ENCODE assay signal across 9 mouse cellular contexts in the genomic region with DNA sequence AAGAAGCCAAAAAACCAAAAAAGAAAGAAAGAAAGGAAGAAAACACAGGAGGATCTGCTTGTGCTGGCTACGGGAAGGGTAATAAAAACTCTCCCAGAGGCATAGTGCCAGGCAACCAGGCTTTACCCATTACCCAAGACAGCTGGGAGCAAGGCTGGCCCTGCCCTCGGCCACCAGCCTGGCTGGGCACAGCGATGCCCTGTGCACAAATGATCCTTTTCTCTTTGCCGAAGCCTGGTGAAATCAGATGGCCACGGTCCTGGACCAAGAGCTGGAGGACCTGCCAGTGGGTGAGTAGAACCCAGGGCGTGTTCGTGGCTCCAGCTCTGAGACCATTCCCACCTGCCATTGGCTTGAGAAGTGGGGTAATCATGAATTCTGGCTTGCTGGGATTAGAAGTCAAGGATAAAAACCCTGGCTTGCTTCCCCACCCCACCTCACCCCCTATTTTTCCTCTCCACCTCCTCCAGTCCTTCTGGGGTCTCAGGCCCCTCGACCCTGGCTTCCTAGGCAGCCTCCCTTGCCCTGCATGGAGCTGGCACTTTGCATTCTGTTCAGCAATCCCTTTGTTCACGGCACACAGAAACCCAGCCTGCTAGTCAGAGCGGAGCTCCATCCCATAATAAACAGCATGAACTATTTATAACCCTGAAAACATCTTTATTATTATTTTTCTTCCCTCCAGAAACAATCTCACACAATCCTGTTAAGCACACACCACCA.
DNase-seq lines count a peak whose midpoint lies in the region; ATAC-seq and TF ChIP-seq lines count a peak whose summit lies in the region.
"Had no signal": no experiment of that assay in that cellular context is flagged by ENCODE, and none has a peak within 500 bp of the region (broad histone marks: within the 10 kb centered on the region; RNA-seq: fewer than 3 reads in every experiment).

No protein-coding gene starts in this region.

- peak overlapping the region; percentile 88 for H3K27ac ChIP-seq in cerebellum, adult 2 months (ENCODE audit: insufficient read depth, low read length)
- H3K27ac ChIP-seq in forebrain, embryonic 15.5 days (replicated peaks): peak overlapping the region; percentile 97
- H3K27ac ChIP-seq in heart, adult 2 months: no peak overlapping the region
- H3K27ac ChIP-seq: liver, embryonic 13.5 days had no signal

- no peak for TF ChIP-seq CTCF in cerebellum, adult 2 months (IDR thresholded peaks at IDR 0.05; ENCODE audit: borderline replicate concordance, insufficient read depth, low read depth, low read length)
- TF ChIP-seq CTCF in heart, adult 2 months (IDR thresholded peaks at IDR 0.05): no peak

- H3K4me1 ChIP-seq in cerebellum, adult 2 months (ENCODE audit: control insufficient read depth, insufficient read depth, low read length): peaks cover 58% of the 10 kb centered on the region
- H3K4me1 ChIP-seq in forebrain, embryonic 15.5 days: peaks cover 53% of the 10 kb centered on the region
- no peaks in the 10 kb centered on the region for H3K4me1 ChIP-seq in heart, adult 2 months (ENCODE audit: control insufficient read depth, insufficient read depth, low read length)
- H3K4me1 ChIP-seq: liver, embryonic 13.5 days had no signal

- ATAC-seq in forebrain, embryonic 15.5 days (replicated peaks): peak; percentile 73
- ATAC-seq in erythroid progenitor cell, adult 5-6 weeks (replicated peaks; ENCODE audit: low FRiP score, poor library complexity, severe bottlenecking): no peak
- no peak for ATAC-seq in megakaryocyte, adult 5-6 weeks (ENCODE audit: poor library complexity, severe bottlenecking)

- TF ChIP-seq POLR2A in cerebellum, adult 2 months (IDR thresholded peaks at IDR 0.05; ENCODE audit: borderline replicate concordance, insufficient read depth, low read length): no peak
- no peak for TF ChIP-seq POLR2A in heart, adult 2 months (IDR thresholded peaks at IDR 0.05; ENCODE audit: insufficient read depth, low read depth, low read length)

- no peaks in the 10 kb centered on the region for H3K9me3 ChIP-seq in forebrain, embryonic 15.5 days
- H3K9me3 ChIP-seq: liver, embryonic 13.5 days had no signal

- no peak overlapping the region for H3K4me3 ChIP-seq in cerebellum, adult 2 months (replicated peaks; ENCODE audit: insufficient read depth, low read depth, low read length)
- H3K4me3 ChIP-seq in forebrain, embryonic 15.5 days: no peak overlapping the region
- no peak overlapping the region for H3K4me3 ChIP-seq in heart, adult 2 months
- H3K4me3 ChIP-seq: liver, embryonic 13.5 days had no signal

- intact Hi-C loops in left cerebral cortex, postnatal 4 days (cut with DNase I): no loop called here
- intact Hi-C loops in heart, adult 2 months (cut with DNase I): no loop called here

- no peaks in the 10 kb centered on the region for H3K79me2 ChIP-seq in heart, adult 2 months (replicated peaks; ENCODE audit: control insufficient read depth, insufficient read depth, low read length)

- peak overlapping the region; percentile 34; the same call in 1 of the 2 replicates for H3K9ac ChIP-seq in forebrain, embryonic 15.5 days (replicated peaks)
- no peak overlapping the region for H3K9ac ChIP-seq in heart, adult 2 months (ENCODE audit: low read depth, low read length)
- H3K9ac ChIP-seq: liver, embryonic 13.5 days had no signal

- H3K4me2 ChIP-seq in forebrain, embryonic 15.5 days (replicated peaks): peak overlapping the region; percentile 18
- H3K4me2 ChIP-seq: liver, embryonic 13.5 days had no signal

- H3K27me3 ChIP-seq in cerebellum, adult 2 months (ENCODE audit: control insufficient read depth, insufficient read depth, low read length): no peaks in the 10 kb centered on the region
- no peaks in the 10 kb centered on the region for H3K27me3 ChIP-seq in forebrain, embryonic 15.5 days
- no peaks in the 10 kb centered on the region for H3K27me3 ChIP-seq in heart, adult 2 months (ENCODE audit: control insufficient read depth, insufficient read depth, low read length)
- H3K27me3 ChIP-seq: liver, embryonic 13.5 days had no signal

- 4% methylated on average over 10 of the region's 10 CpGs for WGBS in cerebellum, adult 2 months
- WGBS in forebrain, embryonic 15.5 days: 14% methylated on average over 10 of the region's 10 CpGs
- WGBS in heart, adult 2 months: 83% methylated on average over 10 of the region's 10 CpGs

- DNase-seq in Muller cell, postnatal 12 days (ENCODE audit: inconsistent ontology term): peak; percentile 12
- DNase-seq in cerebellum, adult 2 months: peak; percentile 70 to 79
- DNase-seq in left cerebral cortex, postnatal 4 days: peak; percentile 85
- no peak for DNase-seq in heart, adult 2 months
- no peak for DNase-seq in kidney, adult 9 months
- DNase-seq: liver, embryonic 13.5 days had no signal

- H3K36me3 ChIP-seq in forebrain, embryonic 15.5 days: no peaks in the 10 kb centered on the region
- H3K36me3 ChIP-seq in heart, adult 2 months (ENCODE audit: control insufficient read depth, insufficient read depth, low read length): no peaks in the 10 kb centered on the region
- H3K36me3 ChIP-seq: liver, embryonic 13.5 days had no signal

- no peak for TF ChIP-seq EP300 in heart, adult 2 months (IDR thresholded peaks at IDR 0.05; ENCODE audit: insufficient read depth, low read depth, low read length)

Comparison
In these comparisons a context has a peak if more than half of its experiments do, and no peak if none do; other contexts are left out.
1. DNase-seq: peak in Muller cell, postnatal 12 days (single experiment), cerebellum, adult 2 months (2 of 2) and left cerebral cortex, postnatal 4 days (single experiment); none in heart, adult 2 months (0 of 2) and kidney, adult 9 months (single experiment).